Mouse (Mus musculus): Measurements from ENCODE around the gene Tst. TPM values are rescaled to one million over a fixed set of nuclear protein-coding genes. Genes with fewer than 3 reads are reported as not detected.

Gene Tst
- polyA plus RNA-seq, 1 experiment from 2014 or later, result 11.9 TPM

DNA sequence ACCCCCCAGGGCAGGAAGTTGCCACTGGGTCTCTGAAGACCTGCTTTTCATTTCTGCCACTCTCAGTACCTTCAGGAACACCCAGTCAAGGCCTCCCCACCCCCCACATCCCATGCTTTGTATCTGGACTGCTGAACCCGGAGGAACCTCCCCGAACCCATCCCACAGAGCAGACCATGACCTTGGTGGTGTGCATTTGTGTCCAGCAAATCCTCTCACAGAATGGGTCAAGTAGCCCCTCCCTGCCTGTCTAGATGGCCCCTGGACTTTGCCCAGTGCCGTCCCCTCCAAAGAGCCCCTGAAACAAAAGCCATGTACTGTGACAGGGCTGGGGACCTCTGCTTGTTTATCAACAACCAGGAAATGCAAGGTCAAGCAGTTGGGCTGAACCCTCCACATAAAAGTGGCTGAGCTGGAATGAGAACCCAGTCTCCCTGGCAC lies 2.4 kb downstream of the Tst start:
- H3K4me1 ChIP-seq, result peaks cover 63% of the 10 kb centered on the region
- 62% methylated on average over 3 of the region's 3 CpGs for WGBS
- no peak for DNase-seq (ENCODE audit: extremely low spot score, low spot score)

DNA sequence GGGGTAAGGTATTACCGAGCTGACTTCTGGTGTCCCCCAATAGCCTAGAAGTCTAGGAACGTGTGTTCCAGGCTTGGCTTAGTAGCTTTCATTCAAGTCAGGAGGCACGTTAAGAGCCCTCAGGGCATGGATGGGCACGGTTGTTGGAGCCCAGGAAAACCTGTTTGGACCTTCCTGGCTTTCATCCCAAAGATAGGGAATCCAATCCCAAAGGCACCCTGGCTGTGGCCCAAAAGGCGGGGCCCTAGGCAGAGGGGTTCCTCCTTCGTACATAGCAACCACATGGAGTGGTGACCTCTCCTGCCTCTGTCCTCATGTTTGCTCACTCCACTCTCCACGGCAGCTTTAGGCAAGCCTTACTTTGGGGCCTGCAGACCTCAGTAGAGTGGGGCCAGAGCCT lies 3.3 kb downstream of the Tst start:
- DNase-seq (ENCODE audit: extremely low spot score, low spot score), result no peak
- H3K27ac ChIP-seq, result no peak overlapping the region
- H3K27me3 ChIP-seq (ENCODE audit: poor library complexity, severe bottlenecking), result peaks cover 1% of the 10 kb centered on the region; the same call in 1 of the 2 replicates
- 82% methylated on average over 7 of the region's 7 CpGs for WGBS
- H3K36me3 ChIP-seq (replicated peaks), result no peaks in the 10 kb centered on the region
- no peaks in the 10 kb centered on the region for H3K9me3 ChIP-seq
- H3K4me1 ChIP-seq, result peaks cover 54% of the 10 kb centered on the region
- H3K4me3 ChIP-seq, result no peak overlapping the region

More for the DNA sequence above, 2.4 kb downstream of the Tst start:
- Histone ChIP-seq H3K27me3 (ENCODE audit: poor library complexity, severe bottlenecking) (peaks cover 10% of the 10 kb centered on the region), H3K4me3 (no peak overlapping the region), H3K27ac (peak overlapping the region; percentile 37), H3K9me3 (no peaks in the 10 kb centered on the region), H3K36me3 (replicated peaks) (no peaks in the 10 kb centered on the region)

DNA sequence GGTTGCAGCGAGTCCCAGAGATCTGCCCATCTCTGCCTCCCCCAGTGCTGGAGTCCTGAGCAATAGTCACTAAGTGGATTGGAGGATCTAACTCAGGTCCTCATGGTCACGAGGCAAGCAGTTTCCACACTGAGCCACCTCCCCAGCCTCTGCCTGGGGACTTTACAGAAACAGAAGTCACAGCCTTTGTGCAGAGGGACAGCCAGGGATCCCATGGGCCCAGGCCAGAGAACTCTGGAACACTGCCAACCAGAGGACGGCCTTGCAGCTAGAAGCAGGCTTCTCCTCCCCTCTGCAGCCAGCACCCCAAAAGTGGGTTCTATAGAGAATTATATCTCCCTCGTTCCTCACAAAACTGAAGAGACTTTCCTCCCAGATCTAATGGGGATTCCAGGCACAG lies 3.8 kb downstream of the Tst start:
- no peak for DNase-seq (ENCODE audit: extremely low spot score, low spot score)
- Histone ChIP-seq H3K27ac (no peak overlapping the region), H3K4me3 (no peak overlapping the region), H3K4me1 (peaks cover 49% of the 10 kb centered on the region), H3K36me3 (replicated peaks) (no peaks in the 10 kb centered on the region), H3K27me3 (ENCODE audit: poor library complexity, severe bottlenecking) (no peaks in the 10 kb centered on the region; the same call in 1 of the 2 replicates), H3K9me3 (no peaks in the 10 kb centered on the region)
- 82% methylated on average over 4 of the region's 4 CpGs for WGBS

DNA sequence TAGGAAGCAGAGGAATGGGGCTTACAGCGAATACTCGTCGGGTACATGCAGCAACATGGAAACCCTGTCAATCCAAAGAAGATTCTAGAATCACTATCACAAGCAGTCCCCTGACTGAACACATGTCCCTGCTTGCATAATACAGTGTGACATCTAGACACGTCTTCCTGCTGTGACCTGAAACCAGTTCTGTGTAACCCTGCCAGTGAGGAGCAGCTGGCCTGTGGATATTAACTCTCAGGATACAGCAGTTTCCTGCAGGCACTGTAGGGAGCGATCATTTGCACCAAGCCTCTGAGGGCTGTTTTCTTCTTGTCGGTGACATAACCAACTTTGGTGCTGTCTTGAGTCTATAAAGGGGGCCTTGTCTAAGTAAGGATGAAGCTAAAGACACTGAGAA lies 4.4 kb downstream of the Tst start:
- Histone ChIP-seq H3K27ac (no peak overlapping the region), H3K4me1 (peaks cover 43% of the 10 kb centered on the region), H3K9me3 (no peaks in the 10 kb centered on the region), H3K4me3 (no peak overlapping the region), H3K27me3 (ENCODE audit: poor library complexity, severe bottlenecking) (no peaks in the 10 kb centered on the region; the same call in 1 of the 2 replicates), H3K36me3 (replicated peaks) (no peaks in the 10 kb centered on the region)
- WGBS, result 89% methylated on average over 6 of the region's 6 CpGs
- DNase-seq (ENCODE audit: extremely low spot score, low spot score), result no peak

DNA sequence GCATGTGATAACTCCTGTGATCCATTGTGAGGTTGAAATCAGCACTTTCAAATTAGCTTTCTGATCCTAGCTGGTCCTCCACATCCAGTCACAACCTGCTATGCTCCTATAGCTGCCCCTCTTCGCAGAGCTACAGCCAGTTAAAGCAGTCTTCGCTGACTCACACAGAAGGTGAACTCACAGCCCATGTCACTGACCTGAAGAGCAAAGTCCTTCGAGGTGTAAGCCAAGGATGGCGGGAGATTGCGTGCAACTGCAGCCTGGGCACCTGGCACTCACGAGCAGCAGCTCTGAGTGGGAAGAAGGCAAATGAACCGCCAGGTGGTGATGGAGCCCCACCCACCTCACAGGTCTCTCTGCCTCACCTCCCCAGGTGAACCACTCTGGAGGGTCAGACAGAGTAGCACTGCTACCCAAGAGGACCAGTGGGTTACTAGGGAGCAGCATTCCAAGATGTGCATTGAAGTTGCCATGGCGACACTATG lies 10.2 kb downstream of the Tst start, which contains the start of gene Tex33:
TSS of gene Tex33 (minus strand) at position 435 of the 485 bp plus-strand sequence.
- WGBS, result 85% methylated on average over 8 of the region's 8 CpGs

DNA sequence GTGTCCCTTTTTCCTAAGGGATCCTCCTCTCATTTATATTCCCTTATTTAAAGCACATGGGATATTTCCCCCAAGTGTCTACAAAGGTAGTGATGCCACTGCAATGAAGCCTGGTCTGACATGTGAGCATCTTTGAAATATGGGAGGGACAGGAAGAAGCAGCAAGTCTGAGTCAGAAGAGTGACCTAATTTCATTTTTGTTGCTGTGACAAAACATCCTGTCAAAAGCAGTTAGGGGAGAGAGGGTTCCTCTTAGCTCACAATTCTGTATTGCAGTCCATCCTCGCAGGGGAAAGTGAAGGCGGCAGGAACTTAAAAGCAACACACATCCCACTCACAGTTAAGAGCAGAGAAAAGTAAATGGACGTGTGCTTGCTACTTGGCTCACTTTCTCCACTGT lies 14.9 kb downstream of the Tst start:
- Histone ChIP-seq H3K36me3 (replicated peaks) (no peaks in the 10 kb centered on the region), H3K4me3 (no peak overlapping the region), H3K27ac (no peak overlapping the region), H3K4me1 (peaks cover 4% of the 10 kb centered on the region), H3K27me3 (ENCODE audit: poor library complexity, severe bottlenecking) (no peaks in the 10 kb centered on the region), H3K9me3 (no peaks in the 10 kb centered on the region)
- DNase-seq (ENCODE audit: extremely low spot score, low spot score), result no peak
- 81% methylated on average over 3 of the region's 3 CpGs for WGBS

More for the DNA sequence above, 10.2 kb downstream of the Tst start, which contains the start of gene Tex33:
- Histone ChIP-seq H3K4me3 (no peak within 1 kb of the TSS), H3K9me3 (no peaks in the 10 kb centered on the region), H3K36me3 (replicated peaks) (no peaks in the 10 kb centered on the region), H3K4me1 (peaks cover 7% of the 10 kb centered on the region), H3K27ac (no peak within 1 kb of the TSS), H3K27me3 (ENCODE audit: poor library complexity, severe bottlenecking) (no peaks in the 10 kb centered on the region)
- no peak for DNase-seq (ENCODE audit: extremely low spot score, low spot score)

DNA sequence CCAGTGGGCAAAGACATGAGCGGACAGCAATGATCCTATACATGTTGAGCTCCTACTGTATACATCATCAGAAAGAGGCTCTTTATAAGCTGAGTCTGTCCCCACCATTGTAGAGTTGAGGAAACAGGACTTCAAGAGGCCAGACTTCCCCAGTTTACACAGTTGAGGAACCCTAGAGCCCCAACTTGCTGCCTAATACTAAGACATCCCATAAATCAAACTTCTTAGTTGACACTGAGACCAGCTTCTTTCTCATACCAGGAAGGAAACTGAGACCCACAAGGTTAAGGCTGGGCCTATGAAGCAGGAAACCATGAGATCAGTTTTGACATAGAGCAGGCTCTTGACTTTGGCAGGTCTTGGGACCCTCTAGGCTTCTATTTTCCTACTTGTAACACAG lies 20.1 kb downstream of the Tst start:
- Histone ChIP-seq H3K4me3 (no peak overlapping the region), H3K36me3 (replicated peaks) (no peaks in the 10 kb centered on the region), H3K9me3 (no peaks in the 10 kb centered on the region), H3K27ac (no peak overlapping the region), H3K4me1 (peaks cover 3% of the 10 kb centered on the region; the same call in 1 of the 2 replicates), H3K27me3 (ENCODE audit: poor library complexity, severe bottlenecking) (no peaks in the 10 kb centered on the region)
- 89% methylated on average over 1 of the region's 1 CpGs for WGBS
- DNase-seq (ENCODE audit: extremely low spot score, low spot score), result no peak

DNA sequence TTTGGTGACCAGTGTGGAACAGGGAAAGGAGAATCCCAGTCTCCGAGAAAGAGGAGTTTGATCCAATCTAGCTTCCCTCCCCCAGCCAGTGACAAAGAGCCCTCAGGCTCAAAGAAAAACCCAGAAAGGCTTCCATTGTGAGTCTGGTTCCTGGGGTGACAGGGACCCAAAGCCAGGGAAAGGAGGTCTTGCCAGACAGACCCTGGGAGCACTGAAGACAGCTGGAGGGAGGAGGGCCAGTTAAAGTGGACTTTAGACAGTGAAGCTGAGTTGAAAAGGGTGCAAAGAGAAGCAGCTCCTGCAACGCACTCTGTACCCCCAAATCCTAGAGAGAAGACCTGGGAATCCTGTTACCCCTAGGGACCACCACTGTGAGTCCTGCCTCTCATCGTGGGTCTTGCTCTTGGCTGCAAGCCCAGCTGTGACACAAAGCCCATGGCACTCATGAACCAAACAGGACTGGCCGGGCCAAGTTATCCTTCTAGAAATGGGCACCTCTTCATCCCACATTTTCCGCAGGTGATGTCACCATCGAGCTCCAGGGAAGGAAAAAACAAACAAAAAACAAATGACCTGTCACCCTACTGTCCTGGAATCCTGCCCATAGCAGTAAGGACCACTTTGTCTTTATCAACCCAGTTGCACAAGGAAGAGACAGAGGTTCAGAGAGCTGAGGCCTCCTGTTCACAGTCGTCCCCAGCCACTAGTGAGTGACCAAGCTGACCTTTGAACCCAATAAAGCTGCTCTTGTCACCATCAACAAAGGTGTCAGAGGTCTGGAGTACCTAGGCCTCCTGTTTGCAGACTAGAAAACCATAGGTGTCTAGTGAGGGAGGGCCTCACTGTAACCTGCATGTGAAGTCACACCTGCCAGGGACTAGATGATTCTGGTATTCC lies 21.2 kb downstream of the Tst start:
- Histone ChIP-seq H3K27me3 (ENCODE audit: poor library complexity, severe bottlenecking) (no peaks in the 10 kb centered on the region), H3K4me1 (peaks cover 3% of the 10 kb centered on the region; the same call in 1 of the 2 replicates), H3K4me3 (no peak overlapping the region), H3K27ac (0 out of 2 replicates have a peak overlapping the region, but pooled peaks have one; percentile 10), H3K36me3 (replicated peaks) (no peaks in the 10 kb centered on the region), H3K9me3 (no peaks in the 10 kb centered on the region)
- WGBS, result 85% methylated on average over 7 of the region's 7 CpGs
- DNase-seq (ENCODE audit: extremely low spot score, low spot score), result no peak

DNA sequence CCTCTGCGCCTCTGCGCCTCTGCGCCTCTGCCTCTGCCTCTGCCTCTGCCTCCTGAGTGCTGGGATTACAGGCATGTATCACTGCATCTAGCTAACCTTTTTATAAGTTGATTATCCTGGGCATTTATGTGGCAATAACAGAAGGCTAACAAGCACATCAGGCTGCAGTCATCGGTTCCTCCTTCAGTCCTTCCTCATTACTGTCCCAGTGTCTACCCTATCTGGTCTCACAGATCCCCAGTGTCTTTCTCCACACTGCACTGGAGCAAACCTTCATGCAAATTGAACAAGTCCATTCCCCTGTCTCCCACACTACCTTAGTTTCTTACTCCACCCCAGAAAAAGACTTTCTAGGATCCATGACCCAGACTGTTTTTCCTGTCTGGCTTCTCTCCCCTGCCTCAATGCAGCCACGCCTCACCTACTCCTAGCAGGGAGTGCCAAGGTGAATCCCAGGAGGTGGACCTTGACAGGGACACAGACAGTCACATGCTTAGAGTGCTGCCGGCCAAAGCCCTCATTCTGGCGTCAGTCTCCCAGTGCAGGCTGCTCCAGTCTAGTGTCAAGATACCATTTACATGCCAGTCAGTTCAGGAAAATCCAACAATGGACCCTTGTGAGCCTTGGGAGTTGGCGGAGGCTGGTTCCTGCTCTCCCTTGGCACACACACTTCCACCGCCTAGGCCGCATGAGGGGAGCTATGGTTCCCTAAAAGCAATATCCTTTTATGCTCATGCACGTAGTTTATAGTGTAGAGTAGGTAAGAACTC lies 22.1 kb downstream of the Tst start:
- Histone ChIP-seq H3K27ac (0 out of 2 replicates have a peak overlapping the region, but pooled peaks have one; percentile 10), H3K4me1 (peaks cover 3% of the 10 kb centered on the region; the same call in 1 of the 2 replicates), H3K27me3 (ENCODE audit: poor library complexity, severe bottlenecking) (no peaks in the 10 kb centered on the region), H3K36me3 (replicated peaks) (no peaks in the 10 kb centered on the region), H3K9me3 (no peaks in the 10 kb centered on the region), H3K4me3 (no peak overlapping the region)
- no peak for DNase-seq (ENCODE audit: extremely low spot score, low spot score)
- 84% methylated on average over 11 of the region's 11 CpGs for WGBS

DNA sequence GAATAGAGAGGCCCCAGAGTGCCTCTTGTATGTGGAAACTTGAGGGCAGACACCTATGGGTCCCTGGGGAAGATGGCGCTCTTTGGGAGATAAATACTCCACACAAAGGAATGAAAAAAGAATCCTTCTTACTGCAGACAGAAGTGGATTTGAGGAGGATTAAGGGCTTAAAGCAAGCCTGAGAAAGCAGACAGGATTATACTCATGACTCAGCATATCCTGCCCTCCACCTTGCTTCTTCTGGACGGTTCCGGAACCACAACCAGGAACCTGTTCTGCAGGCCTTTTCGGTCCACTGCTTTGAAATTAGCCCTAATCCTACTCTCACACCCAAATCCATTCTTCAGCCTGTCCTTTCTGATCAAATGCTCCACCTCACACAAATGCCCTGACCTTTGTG lies 23.6 kb downstream of the Tst start:
- no peaks in the 10 kb centered on the region for H3K27me3 ChIP-seq (ENCODE audit: poor library complexity, severe bottlenecking)
- H3K27ac ChIP-seq, result no peak overlapping the region
- H3K4me1 ChIP-seq, result peaks cover 3% of the 10 kb centered on the region; the same call in 1 of the 2 replicates
- H3K4me3 ChIP-seq, result no peak overlapping the region
- no peaks in the 10 kb centered on the region for H3K36me3 ChIP-seq (replicated peaks)
- no peak for DNase-seq (ENCODE audit: extremely low spot score, low spot score)
- WGBS, result 74% methylated on average over 4 of the region's 4 CpGs
- no peaks in the 10 kb centered on the region for H3K9me3 ChIP-seq

DNA sequence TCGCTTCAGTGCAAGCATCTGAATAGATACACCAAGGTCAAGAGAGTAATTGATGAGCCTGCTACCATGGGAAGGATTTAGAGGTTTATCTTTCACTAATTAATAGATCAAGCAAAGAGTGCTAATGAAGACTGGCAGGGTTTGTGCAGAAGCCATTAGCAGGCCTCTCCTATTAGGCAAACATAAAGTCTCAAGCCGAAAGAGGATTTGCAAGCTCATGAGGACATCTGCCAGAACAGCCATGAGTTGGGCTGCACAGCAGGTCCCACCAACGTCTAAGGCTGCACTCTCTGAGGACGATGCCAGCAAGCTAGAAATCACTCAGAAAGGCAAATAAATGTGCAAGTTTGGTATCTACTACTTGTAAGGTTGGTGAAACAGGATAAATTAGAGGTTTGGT lies 25.0 kb downstream of the Tst start:
- no peaks in the 10 kb centered on the region for H3K9me3 ChIP-seq
- H3K4me1 ChIP-seq, result peaks cover 3% of the 10 kb centered on the region; the same call in 1 of the 2 replicates
- no peak overlapping the region for H3K27ac ChIP-seq
- 63% methylated on average over 4 of the region's 4 CpGs for WGBS
- H3K4me3 ChIP-seq, result no peak overlapping the region
- H3K36me3 ChIP-seq (replicated peaks), result no peaks in the 10 kb centered on the region
- H3K27me3 ChIP-seq (ENCODE audit: poor library complexity, severe bottlenecking), result no peaks in the 10 kb centered on the region
- DNase-seq (ENCODE audit: extremely low spot score, low spot score), result no peak

DNA sequence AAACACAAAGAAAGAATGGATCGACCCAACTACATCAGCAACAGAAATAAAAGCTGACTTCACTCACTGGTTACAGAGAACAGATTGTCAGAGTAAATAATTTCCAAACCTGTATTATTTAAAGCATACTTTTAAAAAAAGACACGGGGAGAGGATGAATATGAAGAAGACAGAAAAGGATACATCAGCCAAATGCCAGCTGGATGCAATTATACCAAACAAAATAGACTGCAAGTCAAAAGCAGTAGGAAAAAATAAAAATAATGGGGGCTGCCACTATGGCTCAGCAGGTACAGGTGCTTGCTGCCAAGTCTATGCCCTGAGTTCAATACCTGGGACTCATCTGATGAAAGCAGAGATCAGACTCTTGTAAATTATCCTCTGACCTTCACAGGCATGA lies 25.5 kb downstream of the Tst start:
- 86% methylated on average over 2 of the region's 2 CpGs for WGBS

More for the DNA sequence above, 25.5 kb downstream of the Tst start:
- H3K9me3 ChIP-seq, result no peaks in the 10 kb centered on the region
- no peak overlapping the region for H3K4me3 ChIP-seq
- no peak for DNase-seq (ENCODE audit: extremely low spot score, low spot score)
- H3K27ac ChIP-seq, result no peak overlapping the region
- H3K27me3 ChIP-seq (ENCODE audit: poor library complexity, severe bottlenecking), result no peaks in the 10 kb centered on the region
- peaks cover 3% of the 10 kb centered on the region; the same call in 1 of the 2 replicates for H3K4me1 ChIP-seq
- no peaks in the 10 kb centered on the region for H3K36me3 ChIP-seq (replicated peaks)

All from forebrain, embryonic 10.5 days (tissue).